Mouse (Mus musculus): ENCODE data around the gene Uhmk1. TPM values are rescaled to one million over a fixed set of nuclear protein-coding genes. Genes with fewer than 3 reads are reported as not detected.

Gene Uhmk1
- total and polyA plus RNA-seq, 2 experiments from 2014 or later, result 2.6 to 10.4 TPM

GRCm38 (mm10) chr1:170213181-170213879 lies 1.9 kb downstream of the Uhmk1 start:
- Histone ChIP-seq H3K9me3 (replicated peaks; ENCODE audit: control insufficient read depth, low read length) (no peaks in the 10 kb centered on the region), H3K4me1 (ENCODE audit: control insufficient read depth, insufficient read depth) (peaks cover 6% of the 10 kb centered on the region; the same call in 1 of the 2 replicates), H3K27ac (ENCODE audit: low read depth) (no peak overlapping the region), H3K4me2 (ENCODE audit: low read depth, low read length) (no peak overlapping the region), H3K9ac (replicated peaks; ENCODE audit: low read depth, low read length) (no peak overlapping the region), H3K4me3 (ENCODE audit: low read depth, low read length) (no peak overlapping the region), H3K27me3 (ENCODE audit: control insufficient read depth, insufficient read depth, low read length) (peaks cover 8% of the 10 kb centered on the region; the same call in 1 of the 2 replicates), H3K36me3 (replicated peaks; ENCODE audit: control insufficient read depth, insufficient read depth, low read length) (peaks cover 31% of the 10 kb centered on the region)
- TF ChIP-seq EP300 (IDR thresholded peaks at IDR 0.05; ENCODE audit: low read depth), result no peak
- TF ChIP-seq CTCF (IDR thresholded peaks at IDR 0.05; ENCODE audit: low read depth), result no peak
- DNase-seq (ENCODE audit: low spot score) (no peak), ATAC-seq (ENCODE audit: insufficient read depth, low read depth) (no peak)
- WGBS, result 87% methylated on average over 10 of the region's 10 CpGs

- WGBS, result 91% methylated on average over 6 of the region's 6 CpGs
These were observed 8.8 kb downstream of the Uhmk1 start for GRCm38 (mm10) chr1:170206395-170206794.

GRCm38 (mm10) chr1:170200379-170200778 lies 14.8 kb downstream of the Uhmk1 start:
- DNase-seq (ENCODE audit: low spot score) (no peak), ATAC-seq (ENCODE audit: insufficient read depth, low read depth) (peak; percentile 33; the same call in 1 of the 2 replicates)
- no peak overlapping the region for H3K27ac ChIP-seq (ENCODE audit: low read depth)
- no peak overlapping the region for H3K4me3 ChIP-seq (ENCODE audit: low read depth, low read length)
- no peak overlapping the region for H3K9ac ChIP-seq (replicated peaks; ENCODE audit: low read depth, low read length)
- H3K36me3 ChIP-seq (replicated peaks; ENCODE audit: control insufficient read depth, insufficient read depth, low read length), result peaks cover 74% of the 10 kb centered on the region
- no peaks in the 10 kb centered on the region for H3K27me3 ChIP-seq (ENCODE audit: control insufficient read depth, insufficient read depth, low read length)
- H3K4me2 ChIP-seq (ENCODE audit: low read depth, low read length), result no peak overlapping the region
- peak; percentile 39 for TF ChIP-seq CTCF (IDR thresholded peaks at IDR 0.05; ENCODE audit: low read depth)
- TF ChIP-seq EP300 (IDR thresholded peaks at IDR 0.05; ENCODE audit: low read depth), result no peak
- no peaks in the 10 kb centered on the region for H3K4me1 ChIP-seq (ENCODE audit: control insufficient read depth, insufficient read depth)
- 70% methylated on average over 3 of the region's 3 CpGs for WGBS
- no peaks in the 10 kb centered on the region for H3K9me3 ChIP-seq (replicated peaks; ENCODE audit: control insufficient read depth, low read length)

More at GRCm38 (mm10) chr1:170206395-170206794, 8.8 kb downstream of the Uhmk1 start:
- Histone ChIP-seq H3K4me3 (ENCODE audit: low read depth, low read length) (no peak overlapping the region), H3K4me2 (ENCODE audit: low read depth, low read length) (no peak overlapping the region), H3K27ac (ENCODE audit: low read depth) (no peak overlapping the region), H3K36me3 (replicated peaks; ENCODE audit: control insufficient read depth, insufficient read depth, low read length) (peaks cover 75% of the 10 kb centered on the region), H3K9ac (replicated peaks; ENCODE audit: low read depth, low read length) (no peak overlapping the region), H3K9me3 (replicated peaks; ENCODE audit: control insufficient read depth, low read length) (no peaks in the 10 kb centered on the region), H3K4me1 (ENCODE audit: control insufficient read depth, insufficient read depth) (no peaks in the 10 kb centered on the region), H3K27me3 (ENCODE audit: control insufficient read depth, insufficient read depth, low read length) (no peaks in the 10 kb centered on the region)
- no peak for ATAC-seq (ENCODE audit: insufficient read depth, low read depth)
- TF ChIP-seq CTCF (IDR thresholded peaks at IDR 0.05; ENCODE audit: low read depth) (no peak), EP300 (IDR thresholded peaks at IDR 0.05; ENCODE audit: low read depth) (no peak)
- DNase-seq (ENCODE audit: low spot score), result no peak

- no peak for TF ChIP-seq EP300 (IDR thresholded peaks at IDR 0.05; ENCODE audit: low read depth)
- no peak for TF ChIP-seq CTCF (IDR thresholded peaks at IDR 0.05; ENCODE audit: low read depth)
- Histone ChIP-seq H3K27ac (ENCODE audit: low read depth) (no peak overlapping the region), H3K9ac (replicated peaks; ENCODE audit: low read depth, low read length) (no peak overlapping the region), H3K4me3 (ENCODE audit: low read depth, low read length) (no peak overlapping the region), H3K4me2 (ENCODE audit: low read depth, low read length) (no peak overlapping the region), H3K9me3 (replicated peaks; ENCODE audit: control insufficient read depth, low read length) (no peaks in the 10 kb centered on the region), H3K36me3 (replicated peaks; ENCODE audit: control insufficient read depth, insufficient read depth, low read length) (peaks cover 80% of the 10 kb centered on the region), H3K27me3 (ENCODE audit: control insufficient read depth, insufficient read depth, low read length) (no peaks in the 10 kb centered on the region), H3K4me1 (ENCODE audit: control insufficient read depth, insufficient read depth) (no peaks in the 10 kb centered on the region)
- DNase-seq (ENCODE audit: low spot score), result no peak
- WGBS, result 91% methylated on average over 8 of the region's 8 CpGs
- ATAC-seq (ENCODE audit: insufficient read depth, low read depth), result no peak
These were observed 19.0 kb downstream of the Uhmk1 start for GRCm38 (mm10) chr1:170196211-170196610.

- Histone ChIP-seq H3K9me3 (replicated peaks; ENCODE audit: control insufficient read depth, low read length) (no peaks in the 10 kb centered on the region), H3K4me3 (ENCODE audit: low read depth, low read length) (no peak overlapping the region), H3K4me1 (ENCODE audit: control insufficient read depth, insufficient read depth) (no peaks in the 10 kb centered on the region), H3K27me3 (ENCODE audit: control insufficient read depth, insufficient read depth, low read length) (no peaks in the 10 kb centered on the region), H3K4me2 (ENCODE audit: low read depth, low read length) (no peak overlapping the region), H3K36me3 (replicated peaks; ENCODE audit: control insufficient read depth, insufficient read depth, low read length) (peaks cover 45% of the 10 kb centered on the region), H3K27ac (ENCODE audit: low read depth) (no peak overlapping the region), H3K9ac (replicated peaks; ENCODE audit: low read depth, low read length) (no peak overlapping the region)
- ATAC-seq (ENCODE audit: insufficient read depth, low read depth) (no peak), DNase-seq (ENCODE audit: low spot score) (no peak)
- WGBS, result 87% methylated on average over 1 of the region's 1 CpGs
- TF ChIP-seq CTCF (IDR thresholded peaks at IDR 0.05; ENCODE audit: low read depth), result no peak
- no peak for TF ChIP-seq EP300 (IDR thresholded peaks at IDR 0.05; ENCODE audit: low read depth)
These were observed 23.3 kb downstream of the Uhmk1 start for GRCm38 (mm10) chr1:170191925-170192324.

- TF ChIP-seq EP300 (IDR thresholded peaks at IDR 0.05; ENCODE audit: low read depth) (no peak), CTCF (IDR thresholded peaks at IDR 0.05; ENCODE audit: low read depth) (no peak)
- no peak overlapping the region for H3K9ac ChIP-seq (replicated peaks; ENCODE audit: low read depth, low read length)
- H3K9me3 ChIP-seq (replicated peaks; ENCODE audit: control insufficient read depth, low read length), result no peaks in the 10 kb centered on the region
- no peak overlapping the region for H3K27ac ChIP-seq (ENCODE audit: low read depth)
- 48% methylated on average over 4 of the region's 4 CpGs for whole genome bisulfite sequencing
- DNase-seq (ENCODE audit: low spot score), result no peak
- H3K4me3 ChIP-seq (ENCODE audit: low read depth, low read length), result no peak overlapping the region
- ATAC-seq (ENCODE audit: insufficient read depth, low read depth), result no peak
- H3K4me2 ChIP-seq (ENCODE audit: low read depth, low read length), result no peak overlapping the region
- H3K4me1 ChIP-seq (ENCODE audit: control insufficient read depth, insufficient read depth), result no peaks in the 10 kb centered on the region
- no peaks in the 10 kb centered on the region for H3K27me3 ChIP-seq (ENCODE audit: control insufficient read depth, insufficient read depth, low read length)
- H3K36me3 ChIP-seq (replicated peaks; ENCODE audit: control insufficient read depth, insufficient read depth, low read length), result peaks cover 28% of the 10 kb centered on the region
These were observed 25.0 kb downstream of the Uhmk1 start for GRCm38 (mm10) chr1:170190225-170190624.
